Mouse (Mus musculus): ENCODE data around the gene Kctd19. TPM values are rescaled to one million over a fixed set of nuclear protein-coding genes. Genes with fewer than 3 reads are reported as not detected.

Gene Kctd19
- polyA plus RNA-seq, 1 experiment from 2014 or later: not detected

DNA sequence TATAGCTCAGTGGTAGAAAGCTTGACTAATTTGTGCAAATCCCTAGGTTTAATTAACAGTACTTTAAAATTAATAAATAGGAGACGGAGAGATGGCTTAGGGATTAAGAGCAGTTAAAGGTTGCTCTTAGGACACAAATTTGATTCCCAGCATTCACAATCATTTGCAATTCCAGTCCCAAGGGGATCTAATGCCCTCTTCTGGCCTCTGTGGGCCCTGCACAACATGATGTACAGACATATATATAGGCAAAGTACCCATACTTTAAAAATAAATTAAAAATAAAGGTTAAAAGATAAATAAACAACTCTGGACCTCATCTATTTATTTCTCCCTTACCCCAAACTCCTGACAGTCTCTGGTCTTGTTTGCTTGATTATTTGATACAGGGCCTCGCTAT, 5.7 kb upstream of the Kctd19 start:
- Histone ChIP-seq H3K36me3 (no peaks in the 10 kb centered on the region), H3K4me3 (no peak overlapping the region), H3K4me1 (no peaks in the 10 kb centered on the region), H3K27me3 (peaks cover 4% of the 10 kb centered on the region), H3K4me2 (replicated peaks) (no peak overlapping the region), H3K9ac (replicated peaks) (no peak overlapping the region), H3K27ac (replicated peaks) (no peak overlapping the region), H3K9me3 (no peaks in the 10 kb centered on the region)
- no peak for ATAC-seq (ENCODE audit: low FRiP score, low read depth)
- WGBS: 71% methylated on average over 2 of the region's 2 CpGs

DNA sequence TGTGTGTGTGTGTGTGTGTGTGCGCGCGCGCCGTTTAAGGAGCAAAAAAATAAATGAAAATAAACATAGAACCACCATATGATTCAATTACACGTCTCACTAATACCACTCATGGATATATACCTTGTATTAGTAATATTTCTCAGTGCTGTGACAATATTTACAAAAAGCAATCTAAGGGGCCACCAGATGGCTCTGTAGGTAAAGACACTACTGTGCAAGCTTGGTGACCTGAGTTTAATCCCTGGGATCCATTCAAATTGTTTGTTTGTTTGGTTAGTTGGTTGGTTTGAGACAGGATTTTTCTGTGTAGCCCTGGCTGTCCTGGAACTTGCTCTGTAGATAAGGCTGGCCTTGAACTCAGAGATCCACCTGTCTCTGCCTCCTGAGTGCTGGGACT, 3.4 kb downstream of the Kctd19 start:
- H3K27ac ChIP-seq (replicated peaks): no peak overlapping the region
- 96% methylated on average over 6 of the region's 6 CpGs for WGBS
- no peak overlapping the region for H3K4me2 ChIP-seq (replicated peaks)
- H3K9me3 ChIP-seq: no peaks in the 10 kb centered on the region
- no peak overlapping the region for H3K9ac ChIP-seq (replicated peaks)
- H3K4me3 ChIP-seq: no peak overlapping the region
- H3K27me3 ChIP-seq: peaks cover 18% of the 10 kb centered on the region
- H3K36me3 ChIP-seq: no peaks in the 10 kb centered on the region
- ATAC-seq (ENCODE audit: low FRiP score, low read depth): no peak
- peaks cover 7% of the 10 kb centered on the region; the same call in 1 of the 2 replicates for H3K4me1 ChIP-seq

DNA sequence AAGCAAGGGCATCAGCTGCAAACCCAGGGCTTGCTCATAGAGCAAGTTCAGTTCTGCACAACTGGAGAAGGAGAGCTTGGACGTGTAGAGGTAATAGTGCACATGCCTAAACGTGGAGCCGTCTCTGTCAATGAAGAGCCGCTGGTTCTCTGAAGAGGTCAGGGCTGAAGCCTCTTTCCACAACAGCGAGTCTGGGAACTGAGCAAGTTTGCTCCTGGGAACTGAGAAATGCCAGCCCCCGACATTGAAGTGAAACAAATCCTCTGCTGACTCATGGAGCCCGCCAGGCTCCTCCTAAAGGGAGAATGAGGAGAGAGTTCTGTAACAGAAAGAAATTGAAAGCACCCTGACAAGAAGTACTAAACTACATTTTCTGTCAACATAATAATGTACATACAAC, 5.0 kb downstream of the Kctd19 start:
- ATAC-seq (ENCODE audit: low FRiP score, low read depth): no peak
- Histone ChIP-seq H3K4me3 (no peak overlapping the region), H3K27ac (replicated peaks) (no peak overlapping the region), H3K36me3 (no peaks in the 10 kb centered on the region), H3K9ac (replicated peaks) (no peak overlapping the region), H3K27me3 (peaks cover 8% of the 10 kb centered on the region), H3K4me1 (peaks cover 2% of the 10 kb centered on the region; the same call in 1 of the 2 replicates), H3K4me2 (replicated peaks) (no peak overlapping the region), H3K9me3 (no peaks in the 10 kb centered on the region)
- 70% methylated on average over 7 of the region's 7 CpGs for WGBS

DNA sequence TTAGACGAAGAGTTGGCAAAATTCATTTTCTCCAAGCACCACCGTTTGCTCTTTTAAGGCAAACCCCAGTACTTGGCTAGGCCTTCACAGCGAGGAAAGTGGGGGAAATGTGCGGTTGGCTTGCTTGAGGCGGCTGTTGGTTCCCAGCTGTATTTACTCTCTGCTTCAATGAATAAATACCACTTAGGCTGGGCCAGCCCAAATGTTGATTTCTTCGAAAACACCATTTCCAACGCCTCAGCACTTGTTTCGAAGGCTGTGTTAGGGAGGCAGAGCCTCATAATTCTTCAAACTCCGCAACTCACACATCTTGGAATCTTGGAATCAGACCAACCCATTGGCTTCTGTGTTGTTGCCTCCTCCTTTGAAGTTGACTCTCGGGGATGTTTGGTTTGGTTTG, 6.9 kb downstream of the Kctd19 start:
- no peak for ATAC-seq (ENCODE audit: low FRiP score, low read depth)
- Histone ChIP-seq H3K9ac (replicated peaks) (no peak overlapping the region), H3K4me3 (no peak overlapping the region), H3K36me3 (no peaks in the 10 kb centered on the region), H3K4me2 (replicated peaks) (no peak overlapping the region), H3K4me1 (no peaks in the 10 kb centered on the region; the same call in 1 of the 2 replicates), H3K27ac (replicated peaks) (no peak overlapping the region), H3K9me3 (no peaks in the 10 kb centered on the region), H3K27me3 (0 out of 2 replicates have a peak, but pooled peaks cover 5% of the 10 kb centered on the region)
- 76% methylated on average over 10 of the region's 10 CpGs for WGBS

DNA sequence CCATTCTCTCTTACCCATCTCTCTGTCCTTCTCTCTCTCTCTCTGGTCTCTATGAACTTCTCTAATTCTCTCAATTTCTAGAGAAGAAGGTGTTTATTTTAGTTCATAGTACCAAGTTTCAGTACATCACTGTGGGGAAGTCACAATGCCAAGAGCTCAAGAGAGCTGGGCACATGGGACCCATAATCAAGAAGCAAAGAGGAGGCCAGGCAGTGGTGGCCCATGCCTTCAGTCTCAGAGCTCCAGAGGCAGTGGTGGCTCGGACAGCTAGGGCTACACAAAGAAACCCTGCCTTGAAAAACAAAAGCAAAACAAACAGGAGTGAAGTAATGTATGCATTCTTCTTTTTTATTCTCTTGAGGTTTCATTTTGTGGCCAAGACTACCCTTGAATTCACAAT, 8.8 kb downstream of the Kctd19 start:
- Histone ChIP-seq H3K36me3 (no peaks in the 10 kb centered on the region), H3K4me3 (no peak overlapping the region), H3K27ac (replicated peaks) (no peak overlapping the region), H3K9ac (replicated peaks) (no peak overlapping the region), H3K9me3 (no peaks in the 10 kb centered on the region), H3K4me2 (replicated peaks) (no peak overlapping the region), H3K4me1 (no peaks in the 10 kb centered on the region; the same call in 1 of the 2 replicates), H3K27me3 (0 out of 2 replicates have a peak, but pooled peaks cover 5% of the 10 kb centered on the region)
- ATAC-seq (ENCODE audit: low FRiP score, low read depth): no peak
- 68% methylated on average over 1 of the region's 1 CpGs for WGBS

DNA sequence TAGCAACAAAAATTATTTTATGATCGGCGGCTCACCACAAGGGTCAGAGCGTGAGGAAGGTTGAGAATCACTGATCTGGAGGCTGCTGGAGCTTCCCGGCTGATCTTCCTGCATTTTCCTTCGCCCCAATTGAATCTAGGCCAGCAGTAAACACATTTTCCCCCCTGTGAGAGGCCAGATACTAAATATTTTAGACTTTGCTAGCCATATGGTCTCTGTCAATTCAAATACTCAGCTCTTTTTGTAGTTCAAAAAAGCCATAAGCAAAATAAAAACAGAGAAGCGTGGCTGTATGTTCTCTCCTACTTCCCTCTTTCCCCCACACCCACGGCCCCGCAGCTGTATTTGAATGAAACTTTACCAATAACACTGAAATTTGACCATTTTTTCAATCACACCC, 9.8 kb downstream of the Kctd19 start:
- Histone ChIP-seq H3K4me3 (no peak overlapping the region), H3K4me1 (no peaks in the 10 kb centered on the region; the same call in 1 of the 2 replicates), H3K36me3 (no peaks in the 10 kb centered on the region), H3K9ac (replicated peaks) (no peak overlapping the region), H3K4me2 (replicated peaks) (no peak overlapping the region), H3K27ac (replicated peaks) (no peak overlapping the region), H3K27me3 (0 out of 2 replicates have a peak, but pooled peaks cover 5% of the 10 kb centered on the region), H3K9me3 (no peaks in the 10 kb centered on the region)
- no peak for ATAC-seq (ENCODE audit: low FRiP score, low read depth)
- 92% methylated on average over 8 of the region's 8 CpGs for WGBS

DNA sequence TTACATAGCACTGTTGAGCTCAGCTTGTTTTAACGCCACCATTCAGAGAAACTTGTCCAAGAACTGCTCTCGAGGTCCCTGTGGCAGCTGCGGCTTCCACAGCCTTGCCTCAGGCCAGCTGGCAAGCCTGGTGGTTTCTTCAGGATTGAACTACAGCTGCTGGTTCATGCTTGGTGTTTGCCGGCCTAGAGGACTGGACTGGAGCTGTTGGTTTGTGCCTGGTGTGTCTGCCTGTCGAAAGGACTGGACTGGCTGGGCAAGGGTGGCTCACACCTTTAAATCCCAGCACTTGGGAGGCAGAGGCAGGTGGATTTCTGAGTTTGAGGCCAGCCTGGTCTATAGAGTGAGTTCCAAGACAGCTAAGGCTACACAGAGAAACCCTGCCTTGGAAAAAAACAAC, 13.3 kb downstream of the Kctd19 start:
- WGBS: 87% methylated on average over 5 of the region's 5 CpGs
- no peak for ATAC-seq (ENCODE audit: low FRiP score, low read depth)

DNA sequence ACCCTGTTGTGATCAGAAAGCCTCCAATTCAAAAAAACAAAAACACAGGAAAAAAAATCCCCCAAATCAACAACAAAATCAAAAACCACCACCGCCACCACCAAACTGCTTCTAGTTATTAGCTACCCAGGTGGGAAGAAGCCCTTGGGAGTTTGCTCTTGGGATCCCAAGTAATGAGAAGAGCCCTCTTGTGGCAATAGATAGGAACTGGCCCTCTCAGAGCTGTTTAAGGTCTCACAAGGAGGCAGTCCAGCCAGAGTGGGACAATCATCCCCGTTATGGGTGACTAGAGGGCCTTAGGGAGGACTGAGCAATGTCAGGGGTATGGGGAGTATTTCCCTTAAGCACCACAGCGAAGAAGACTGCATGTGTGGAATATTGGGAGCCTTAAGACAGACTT, 15.6 kb downstream of the Kctd19 start:
- Histone ChIP-seq H3K4me2 (replicated peaks) (no peak overlapping the region), H3K4me3 (no peak overlapping the region), H3K27ac (replicated peaks) (no peak overlapping the region), H3K27me3 (peaks cover 10% of the 10 kb centered on the region; the same call in 1 of the 2 replicates), H3K36me3 (no peaks in the 10 kb centered on the region), H3K4me1 (no peaks in the 10 kb centered on the region; the same call in 1 of the 2 replicates), H3K9me3 (no peaks in the 10 kb centered on the region), H3K9ac (replicated peaks) (no peak overlapping the region)
- WGBS: 31% methylated on average over 3 of the region's 3 CpGs
- ATAC-seq (ENCODE audit: low FRiP score, low read depth): no peak

More for the DNA sequence above, 13.3 kb downstream of the Kctd19 start:
- no peak overlapping the region for H3K4me3 ChIP-seq
- H3K36me3 ChIP-seq: no peaks in the 10 kb centered on the region
- H3K27ac ChIP-seq (replicated peaks): no peak overlapping the region
- peaks cover 10% of the 10 kb centered on the region; the same call in 1 of the 2 replicates for H3K27me3 ChIP-seq
- no peak overlapping the region for H3K4me2 ChIP-seq (replicated peaks)
- H3K9ac ChIP-seq (replicated peaks): no peak overlapping the region
- no peaks in the 10 kb centered on the region for H3K9me3 ChIP-seq
- no peaks in the 10 kb centered on the region; the same call in 1 of the 2 replicates for H3K4me1 ChIP-seq

DNA sequence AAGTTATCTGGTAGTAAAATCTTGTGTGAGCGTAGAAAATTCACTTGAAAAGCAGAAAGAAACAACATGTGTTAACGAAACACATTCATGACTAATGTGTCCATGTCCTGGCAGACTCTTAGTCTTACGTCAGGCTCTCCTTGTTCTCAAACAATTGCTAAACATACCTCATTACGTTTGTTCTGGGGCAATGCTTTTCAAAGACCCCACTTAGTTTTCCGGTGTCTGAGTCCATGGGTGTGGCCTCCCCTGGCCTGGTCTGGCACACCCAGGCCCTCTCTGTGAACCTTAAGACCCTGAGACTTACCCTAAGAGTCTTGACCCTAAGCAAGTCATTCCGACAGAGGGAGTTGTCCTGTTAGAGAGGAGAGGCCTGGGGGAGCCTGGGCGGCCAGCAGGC, 19.4 kb downstream of the Kctd19 start:
- WGBS: 67% methylated on average over 7 of the region's 7 CpGs
- H3K4me3 ChIP-seq: no peak overlapping the region
- peaks cover 6% of the 10 kb centered on the region; the same call in 1 of the 2 replicates for H3K27me3 ChIP-seq
- H3K27ac ChIP-seq (replicated peaks): no peak overlapping the region
- H3K4me1 ChIP-seq: no peaks in the 10 kb centered on the region
- no peaks in the 10 kb centered on the region for H3K36me3 ChIP-seq
- H3K9me3 ChIP-seq: no peaks in the 10 kb centered on the region
- no peak overlapping the region for H3K9ac ChIP-seq (replicated peaks)
- no peak overlapping the region for H3K4me2 ChIP-seq (replicated peaks)
- ATAC-seq (ENCODE audit: low FRiP score, low read depth): no peak

DNA sequence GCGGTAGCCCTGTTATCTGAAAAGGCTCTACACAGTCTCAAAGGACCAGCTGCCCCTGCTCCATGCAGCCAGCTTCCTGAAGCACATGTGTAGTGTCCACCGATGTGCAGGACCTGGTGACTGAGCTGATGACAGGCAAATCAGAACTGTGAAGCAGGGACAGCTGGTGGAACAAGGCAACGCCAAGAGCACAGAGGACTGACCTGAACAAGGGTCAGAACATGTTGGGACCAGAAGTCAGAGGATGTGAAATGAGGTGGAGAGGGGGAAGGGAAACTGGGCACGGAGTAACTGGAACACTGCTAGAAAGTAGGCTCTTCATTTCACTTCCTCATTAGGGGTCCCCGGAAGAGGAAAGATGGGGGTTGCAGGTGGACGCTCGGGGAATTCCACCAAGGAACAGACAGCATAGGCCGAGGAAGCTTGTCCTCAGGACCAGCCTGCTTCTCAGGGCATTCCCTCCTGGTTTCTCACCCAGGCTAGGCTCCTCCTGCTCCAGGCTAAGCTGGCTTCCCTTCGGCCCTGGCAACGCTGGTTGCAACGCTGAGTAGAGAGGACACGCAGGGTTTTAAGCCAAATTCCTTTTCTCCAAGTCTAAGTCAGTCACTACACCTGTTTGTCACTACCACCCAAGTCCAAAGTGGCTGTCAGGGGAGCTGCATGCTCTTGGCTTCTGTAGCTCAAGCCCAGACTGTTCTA, 20.1 kb downstream of the Kctd19 start:
- no peak for ATAC-seq (ENCODE audit: low FRiP score, low read depth)
- 90% methylated on average over 12 of the region's 12 CpGs for WGBS
- no peak overlapping the region for H3K9ac ChIP-seq (replicated peaks)

DNA sequence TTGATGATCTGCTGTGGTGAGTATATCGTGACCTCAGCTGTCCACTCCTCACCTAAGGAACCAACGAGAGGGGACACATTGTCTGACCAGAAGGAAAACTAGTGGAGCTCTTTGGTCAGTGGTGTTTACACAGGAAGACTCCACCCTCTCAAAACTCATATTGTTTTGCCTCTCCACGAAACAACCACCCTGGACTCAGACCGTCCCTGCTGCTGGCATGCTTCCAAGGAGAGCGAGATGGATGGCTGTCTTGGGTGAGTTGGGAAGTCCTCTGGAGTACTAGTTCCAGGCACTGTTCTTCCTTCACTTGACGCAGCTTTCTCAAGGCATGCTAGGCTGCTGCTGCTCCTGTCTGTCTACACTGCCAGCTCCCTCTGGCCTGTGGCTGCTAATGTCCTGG, 24.2 kb downstream of the Kctd19 start:
- no peak for ATAC-seq (ENCODE audit: low FRiP score, low read depth)
- Histone ChIP-seq H3K27ac (replicated peaks) (no peak overlapping the region), H3K9me3 (no peaks in the 10 kb centered on the region), H3K9ac (replicated peaks) (no peak overlapping the region), H3K4me2 (replicated peaks) (no peak overlapping the region), H3K4me3 (no peak overlapping the region), H3K36me3 (no peaks in the 10 kb centered on the region), H3K4me1 (no peaks in the 10 kb centered on the region), H3K27me3 (no peaks in the 10 kb centered on the region)
- WGBS: 90% methylated on average over 6 of the region's 6 CpGs

More for the DNA sequence above, 20.1 kb downstream of the Kctd19 start:
- Histone ChIP-seq H3K9me3 (no peaks in the 10 kb centered on the region), H3K27me3 (peaks cover 4% of the 10 kb centered on the region; the same call in 1 of the 2 replicates), H3K36me3 (no peaks in the 10 kb centered on the region), H3K4me3 (no peak overlapping the region), H3K4me2 (replicated peaks) (no peak overlapping the region), H3K4me1 (no peaks in the 10 kb centered on the region), H3K27ac (replicated peaks) (no peak overlapping the region)

DNA sequence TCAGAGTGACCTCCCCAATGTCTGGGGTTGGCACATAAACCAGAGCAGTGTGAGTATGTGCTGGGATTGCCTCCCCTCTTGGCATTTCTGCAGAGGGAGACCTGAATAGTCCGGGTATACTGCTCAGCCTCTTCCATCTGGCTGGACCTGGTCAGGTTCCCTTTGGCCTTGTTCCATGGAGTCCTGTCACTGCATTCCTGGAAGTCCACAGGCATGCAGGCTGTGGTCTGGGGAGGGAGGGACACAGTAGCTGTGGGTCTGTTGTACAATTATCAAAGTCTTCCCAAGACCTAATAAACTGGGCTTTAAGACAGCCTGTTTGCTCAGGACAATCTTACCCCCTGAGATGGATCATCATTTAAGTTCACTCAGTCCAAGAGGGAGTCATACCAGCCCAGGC, 26.2 kb downstream of the Kctd19 start:
- no peaks in the 10 kb centered on the region for H3K27me3 ChIP-seq
- no peak overlapping the region for H3K4me3 ChIP-seq
- 65% methylated on average over 1 of the region's 1 CpGs for WGBS
- H3K4me1 ChIP-seq: no peaks in the 10 kb centered on the region
- H3K36me3 ChIP-seq: no peaks in the 10 kb centered on the region
- no peak for ATAC-seq (ENCODE audit: low FRiP score, low read depth)
- no peak overlapping the region for H3K27ac ChIP-seq (replicated peaks)
- H3K9ac ChIP-seq (replicated peaks): no peak overlapping the region
- no peaks in the 10 kb centered on the region for H3K9me3 ChIP-seq
- H3K4me2 ChIP-seq (replicated peaks): no peak overlapping the region

Measured in midbrain, embryonic 12.5 days (tissue).